ENCODE assay signal across 7 mouse cellular contexts in genomic region chr11:114791351-114791889, GRCm38 (mm10). TPM values are rescaled to one million over a fixed set of nuclear protein-coding genes. Genes with fewer than 3 reads are reported as not detected.
DNase-seq lines count a peak whose midpoint lies in the region; ATAC-seq and TF ChIP-seq lines count a peak whose summit lies in the region.

No protein-coding gene starts in this region.

- no peak overlapping the region for H3K27ac ChIP-seq in liver, adult 2 months (replicated peaks; ENCODE audit: insufficient read depth, low read depth, low read length)
- no peak overlapping the region for H3K27ac ChIP-seq in embryonic facial prominence, embryonic 12.5 days
- H3K27ac ChIP-seq in intestine, embryonic 15.5 days, result no peak overlapping the region
- peak overlapping the region; percentile 74 for H3K27ac ChIP-seq in neural tube, embryonic 14.5 days (ENCODE audit: low read depth, low read length)

- H3K79me2 ChIP-seq in liver, adult 2 months (ENCODE audit: control insufficient read depth, insufficient read depth, low read length), result no peaks in the 10 kb centered on the region

- TF ChIP-seq POLR2A in liver, adult 2 months (IDR thresholded peaks at IDR 0.05; ENCODE audit: extremely low read depth, insufficient read depth, low read length), result no peak

- H3K4me2 ChIP-seq in embryonic facial prominence, embryonic 12.5 days (replicated peaks), result peak overlapping the region; percentile 95
- peak overlapping the region; percentile 89 for H3K4me2 ChIP-seq in intestine, embryonic 15.5 days (replicated peaks)
- peak overlapping the region; percentile 93 for H3K4me2 ChIP-seq in neural tube, embryonic 14.5 days (ENCODE audit: low read depth, low read length)

- no peak for TF ChIP-seq CTCF in liver, adult 2 months (IDR thresholded peaks at IDR 0.05; ENCODE audit: low read depth, low read length)

- no peaks in the 10 kb centered on the region for H3K9me3 ChIP-seq in embryonic facial prominence, embryonic 12.5 days
- no peaks in the 10 kb centered on the region for H3K9me3 ChIP-seq in intestine, embryonic 15.5 days
- no peaks in the 10 kb centered on the region for H3K9me3 ChIP-seq in neural tube, embryonic 14.5 days (ENCODE audit: control insufficient read depth, low read length)

- no peaks in the 10 kb centered on the region for H3K36me3 ChIP-seq in liver, adult 2 months (ENCODE audit: control insufficient read depth, insufficient read depth, low read length)
- no peaks in the 10 kb centered on the region for H3K36me3 ChIP-seq in embryonic facial prominence, embryonic 12.5 days
- no peaks in the 10 kb centered on the region for H3K36me3 ChIP-seq in intestine, embryonic 15.5 days
- no peaks in the 10 kb centered on the region for H3K36me3 ChIP-seq in neural tube, embryonic 14.5 days (ENCODE audit: control insufficient read depth, insufficient read depth, low read length)

- ATAC-seq in embryonic facial prominence, embryonic 12.5 days (ENCODE audit: insufficient number of reproducible peaks, insufficient read depth, low FRiP score, low TSS enrichment), result no peak
- no peak for ATAC-seq in intestine, embryonic 15.5 days
- no peak for ATAC-seq in neural tube, embryonic 14.5 days (ENCODE audit: low read depth)

- DNase-seq in liver, adult 2 months (ENCODE audit: extremely low read depth, low read depth, low spot score), result no peak
- DNase-seq in liver, result no peak
- no peak for DNase-seq in adrenal gland, postnatal 36 days
- DNase-seq in kidney, postnatal 36 days, result no peak

- WGBS in liver, adult 2 months, result 4% methylated on average over 50 of the region's 50 CpGs
- 3% methylated on average over 50 of the region's 50 CpGs for whole genome bisulfite sequencing in embryonic facial prominence, embryonic 12.5 days
- 2% methylated on average over 50 of the region's 50 CpGs for WGBS in intestine, embryonic 15.5 days
- WGBS in neural tube, embryonic 14.5 days, result 4% methylated on average over 45 of the region's 50 CpGs

- peak overlapping the region; percentile 17; the same call in 1 of the 2 replicates for H3K4me3 ChIP-seq in liver, adult 2 months (ENCODE audit: insufficient read depth, low read depth, low read length)
- H3K4me3 ChIP-seq in embryonic facial prominence, embryonic 12.5 days, result peak overlapping the region; percentile 47
- H3K4me3 ChIP-seq in intestine, embryonic 15.5 days (replicated peaks), result peak overlapping the region; percentile 41
- H3K4me3 ChIP-seq in neural tube, embryonic 14.5 days (ENCODE audit: low read depth, low read length), result peak overlapping the region; percentile 45

- H3K9ac ChIP-seq in liver, adult 2 months (ENCODE audit: low read depth, low read length), result no peak overlapping the region
- peak overlapping the region; percentile 50 for H3K9ac ChIP-seq in embryonic facial prominence, embryonic 12.5 days
- peak overlapping the region; percentile 26; the same call in 1 of the 2 replicates for H3K9ac ChIP-seq in intestine, embryonic 15.5 days
- H3K9ac ChIP-seq in neural tube, embryonic 14.5 days (replicated peaks; ENCODE audit: low read depth, low read length), result peak overlapping the region; percentile 67

- peaks cover 29% of the 10 kb centered on the region for H3K27me3 ChIP-seq in liver, adult 2 months (ENCODE audit: control insufficient read depth, insufficient read depth, low read length)
- H3K27me3 ChIP-seq in embryonic facial prominence, embryonic 12.5 days, result peaks cover 86% of the 10 kb centered on the region
- H3K27me3 ChIP-seq in intestine, embryonic 15.5 days (replicated peaks), result peaks cover 73% of the 10 kb centered on the region
- H3K27me3 ChIP-seq in neural tube, embryonic 14.5 days (ENCODE audit: control insufficient read depth, insufficient read depth, low read length), result no peaks in the 10 kb centered on the region

- no peaks in the 10 kb centered on the region; the same call in 1 of the 2 replicates for H3K4me1 ChIP-seq in liver, adult 2 months (ENCODE audit: control insufficient read depth, insufficient read depth, low read length)
- peaks cover 36% of the 10 kb centered on the region for H3K4me1 ChIP-seq in embryonic facial prominence, embryonic 12.5 days
- peaks cover 30% of the 10 kb centered on the region for H3K4me1 ChIP-seq in intestine, embryonic 15.5 days (replicated peaks)
- H3K4me1 ChIP-seq in neural tube, embryonic 14.5 days (ENCODE audit: control insufficient read depth, insufficient read depth, low read length), result peaks cover 28% of the 10 kb centered on the region

RNA-seq across cellular contexts. Expression of gene Btbd17, which starts 4.3 kb away (rescaled TPM):
- not detected in 2 replicates for total RNA-seq in liver, adult 2 months (2014; rRNA removed)
- not detected in 2 replicates for polyA plus RNA-seq in liver, adult 2 months (2012; rRNA removed)
- polyA plus RNA-seq in embryonic facial prominence, embryonic 12.5 days (2016; fragmentation: Nextera tagmentation; extraction: Ambion mirVana), result 7.6 and 8.7 TPM in 2 replicates
- 1.4 and 1.5 TPM in 2 replicates for polyA plus RNA-seq in intestine, embryonic 15.5 days (2015; fragmentation: Nextera tagmentation; extraction: Ambion mirVana)
- 18.8 and 20.4 TPM in 2 replicates for polyA plus RNA-seq in neural tube, embryonic 14.5 days (2014; fragmentation: Nextera tagmentation; extraction: Ambion mirVana)
- total RNA-seq in adrenal gland, postnatal 36 days (2021), result not detected

RNA-seq across cellular contexts. Expression of gene Gpr142, which starts 7.3 kb away (rescaled TPM):
- total RNA-seq in liver, adult 2 months (2014; rRNA removed), result not detected in 2 replicates
- not detected in 2 replicates for polyA plus RNA-seq in liver, adult 2 months (2012; rRNA removed)
- polyA plus RNA-seq in embryonic facial prominence, embryonic 12.5 days (2016; fragmentation: Nextera tagmentation; extraction: Ambion mirVana), result not detected in 2 replicates
- 0.21 and 0.51 TPM in 2 replicates for polyA plus RNA-seq in intestine, embryonic 15.5 days (2015; fragmentation: Nextera tagmentation; extraction: Ambion mirVana)
- polyA plus RNA-seq in neural tube, embryonic 14.5 days (2014; fragmentation: Nextera tagmentation; extraction: Ambion mirVana), result not detected in 2 replicates
- total RNA-seq in adrenal gland, postnatal 36 days (2021), result not detected

RNA-seq across cellular contexts. Expression of gene Kif19a, which starts 26.2 kb away (rescaled TPM):
- 0.37 and 0.74 TPM in 2 replicates for total RNA-seq in liver, adult 2 months (2014; rRNA removed)
- polyA plus RNA-seq in liver, adult 2 months (2012; rRNA removed), result 0.24 and 0.26 TPM in 2 replicates
- polyA plus RNA-seq in embryonic facial prominence, embryonic 12.5 days (2016; fragmentation: Nextera tagmentation; extraction: Ambion mirVana), result 2.1 and 2.4 TPM in 2 replicates
- 0.33 and 0.45 TPM in 2 replicates for polyA plus RNA-seq in intestine, embryonic 15.5 days (2015; fragmentation: Nextera tagmentation; extraction: Ambion mirVana)
- 0.56 and 0.99 TPM in 2 replicates for polyA plus RNA-seq in neural tube, embryonic 14.5 days (2014; fragmentation: Nextera tagmentation; extraction: Ambion mirVana)
- total RNA-seq in adrenal gland, postnatal 36 days (2021), result under 1 TPM; 0.63 TPM

RNA-seq across cellular contexts. Expression of gene Gprc5c, which starts 59.5 kb away (rescaled TPM):
- 51.4 and 66.2 TPM in 2 replicates for total RNA-seq in liver, adult 2 months (2014; rRNA removed)
- 87.6 and 93.9 TPM in 2 replicates for polyA plus RNA-seq in liver, adult 2 months (2012; rRNA removed)
- 55.7 and 56.3 TPM in 2 replicates for polyA plus RNA-seq in embryonic facial prominence, embryonic 12.5 days (2016; fragmentation: Nextera tagmentation; extraction: Ambion mirVana)
- 15.5 and 16.0 TPM in 2 replicates for polyA plus RNA-seq in intestine, embryonic 15.5 days (2015; fragmentation: Nextera tagmentation; extraction: Ambion mirVana)
- polyA plus RNA-seq in neural tube, embryonic 14.5 days (2014; fragmentation: Nextera tagmentation; extraction: Ambion mirVana), result 3.7 and 9.0 TPM in 2 replicates
- total RNA-seq in adrenal gland, postnatal 36 days (2021), result 1 to 10 TPM; 6.9 to 8.8 TPM
